Mouse (Mus musculus): ENCODE measurements at regions not wholly inside any gene's neighbourhood (a gene's known extent, or its start where the extent isn't known, plus 50 kb on each side); places are given as distances from the start of the nearest gene placed in this dataset.
A peak's percentile ranks its signal among the peaks of the same experiment; 100 is the strongest.

DNA sequence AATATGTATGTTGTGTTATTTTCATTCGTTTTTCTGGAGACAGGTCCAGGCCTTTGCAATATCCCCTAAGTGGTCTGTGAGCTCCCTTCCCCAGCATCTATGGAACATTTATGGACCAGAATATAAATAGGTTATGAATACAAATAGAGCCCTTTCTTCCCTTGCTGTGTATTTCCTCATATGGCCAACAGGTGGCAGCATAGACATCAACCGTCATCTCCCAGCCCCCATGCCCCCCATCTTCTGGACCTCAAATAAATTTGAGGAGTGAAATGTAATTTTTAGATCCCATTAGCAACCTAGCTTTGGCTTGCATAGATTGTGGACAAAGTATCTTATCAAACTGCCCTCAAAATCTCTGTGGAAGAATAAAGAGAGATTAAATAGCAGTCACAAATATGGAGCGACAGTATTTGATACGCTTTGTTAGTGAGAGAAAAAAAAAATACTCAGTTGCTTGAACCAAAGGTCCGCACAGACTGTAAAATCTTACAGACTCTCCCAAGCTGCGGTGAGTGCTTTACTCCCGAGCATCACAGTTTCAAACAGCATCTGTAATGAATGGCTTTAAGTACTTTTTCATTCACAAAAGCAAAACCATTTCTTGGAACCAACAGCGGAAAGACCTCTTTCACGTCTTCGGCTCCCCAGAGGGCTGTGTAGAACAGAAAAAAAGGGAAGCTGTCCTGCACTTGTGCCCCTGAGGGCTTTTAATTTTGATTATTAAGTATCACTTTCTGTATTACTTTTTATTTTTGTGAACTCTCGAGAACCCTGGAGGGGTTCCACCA, 101.6 kb downstream of the Zfp281 start:
- H3K9ac ChIP-seq (ENCODE audit: insufficient read depth, low read depth): peak overlapping the region; percentile 7; the same call in 1 of the 2 replicates
- H3K9me3 ChIP-seq (replicated peaks; ENCODE audit: low read length): no peaks in the 10 kb centered on the region
- no peak for TF ChIP-seq JUN (IDR thresholded peaks at IDR 0.05; ENCODE audit: insufficient read depth, low read depth, low read length)
- peak; percentile 68 to 77 for TF ChIP-seq CTCF (conservative IDR thresholded peaks at IDR 0.05 in 1 of 2, IDR thresholded peaks at IDR 0.05 in 1 of 2; ENCODE audit: low read depth in 2 of 2, low read length in 2 of 2)
- peak; percentile 46; the same call in 1 of the 2 replicates for TF ChIP-seq NELFE (IDR thresholded peaks at IDR 0.05; ENCODE audit: low read depth, low read length)
- peak; percentile 83 for TF ChIP-seq CHD2 (IDR thresholded peaks at IDR 0.05; ENCODE audit: low read length)
- TF ChIP-seq ZNF384 (IDR thresholded peaks at IDR 0.05; ENCODE audit: low read depth, low read length): peak; percentile 41; the same call in 1 of the 2 replicates
- TF ChIP-seq IRF4 (IDR thresholded peaks at IDR 0.05; ENCODE audit: low read depth, low read length): peak; percentile 30; the same call in 1 of the 2 replicates
- no peak for TF ChIP-seq USF2 (conservative IDR thresholded peaks at IDR 0.05; ENCODE audit: low read depth, low read length)
- 0 out of 2 replicates have a peak, but pooled peaks have one; percentile 19 for TF ChIP-seq MAX (IDR thresholded peaks at IDR 0.05; ENCODE audit: low read length)
- TF ChIP-seq RAD21 (IDR thresholded peaks at IDR 0.05; ENCODE audit: low read depth, low read length): peak; percentile 36
- no peak for TF ChIP-seq SIN3A (IDR thresholded peaks at IDR 0.05; ENCODE audit: low read length)
- TF ChIP-seq ETS1 (conservative IDR thresholded peaks at IDR 0.05; ENCODE audit: low read depth, low read length): peak; percentile 26
- no peak for TF ChIP-seq ZKSCAN1 (IDR thresholded peaks at IDR 0.05; ENCODE audit: borderline replicate concordance, low read depth, low read length)
- 0 out of 2 replicates have a peak, but pooled peaks have one; percentile 32 for TF ChIP-seq TCF12 (IDR thresholded peaks at IDR 0.05; ENCODE audit: low read depth, low read length)
- TF ChIP-seq GABPA (IDR thresholded peaks at IDR 0.05; ENCODE audit: insufficient replicate concordance, low read depth, low read length): no peak
- peak; percentile 70 for TF ChIP-seq SMC3 (IDR thresholded peaks at IDR 0.05; ENCODE audit: low read depth, low read length)
- TF ChIP-seq MAZ (IDR thresholded peaks at IDR 0.05; ENCODE audit: low read depth, low read length): peak; percentile 75; the same call in 1 of the 2 replicates
- TF ChIP-seq JUND (conservative IDR thresholded peaks at IDR 0.05; ENCODE audit: low read depth, low read length): peak; percentile 31; the same call in 1 of the 2 replicates
- TF ChIP-seq EP300 (IDR thresholded peaks at IDR 0.05; ENCODE audit: low read length): no peak
- 0 out of 2 replicates have a peak, but pooled peaks have one; percentile 19 for TF ChIP-seq MYC (IDR thresholded peaks at IDR 0.05; ENCODE audit: low read depth, low read length)
- dilution Hi-C loops (cut with MboI; ENCODE audit: extremely low pct_ligation_motif_present, extremely low pct_unique_long_range_greater_than_20kb, low sequenced_read_pairs): loop anchor here (25.0 kb wide), 1 partner anchor 164 kb away; no protein-coding TSS in a partner anchor
- in situ Hi-C loops (cut with MboI; ENCODE audit: low pct_ligation_motif_present, low pct_unique_long_range_greater_than_20kb, low sequenced_read_pairs): no loop called here
- H3K4me3 ChIP-seq (replicated peaks in 1 of 3; ENCODE audit: low read depth in 2 of 3, low read length in 2 of 3, poor library complexity in 1 of 3): peak overlapping the region in 1 of 3 experiments; percentile 38
- DNase-seq (ENCODE audit: extremely low read depth): peak; percentile 75
- no peaks in the 10 kb centered on the region for H3K27me3 ChIP-seq (replicated peaks)
- H3K36me3 ChIP-seq (replicated peaks in 1 of 2; ENCODE audit: control insufficient read depth in 1 of 2, insufficient read depth in 1 of 2, low read length in 1 of 2): no peaks in the 10 kb centered on the region
- H3K4me1 ChIP-seq (ENCODE audit: control insufficient read depth in 1 of 2, insufficient read depth in 2 of 2): peaks cover 5 to 40% of the 10 kb centered on the region in 2 experiments
- H3K27ac ChIP-seq (ENCODE audit: insufficient read depth, low read depth): no peak overlapping the region
- H3K79me2 ChIP-seq (replicated peaks; ENCODE audit: control insufficient read depth, extremely low read depth, insufficient read depth, poor library complexity, severe bottlenecking): no peaks in the 10 kb centered on the region
- peak overlapping the region; percentile 94 for H3K4me2 ChIP-seq (ENCODE audit: insufficient read depth, low read depth, poor library complexity, severe bottlenecking)

Data from CH12.LX (cell line).